Mouse (Mus musculus) layer of hippocampus, adult 2 months (tissue): ENCODE results near the gene Cldn14. TPM values are rescaled to one million over a fixed set of nuclear protein-coding genes. Genes with fewer than 3 reads are reported as not detected.
A peak's percentile ranks its signal among the peaks of the same experiment; 100 is the strongest.

Experiments used
- DNase-seq, 2 experiments: peaks; one replicate each; pipeline ENCODE4 v3.0.0; 2022; ENCODE audit warnings: low spot score in 2 of 2
- H3K27ac ChIP-seq: fragments of 200-600 bp; 2 replicates; pipeline ENCODE4 v1.8.1; 2022
- H3K4me3 ChIP-seq: fragments of 200-600 bp; 2 replicates; pipeline ENCODE4 v1.8.1; 2022; ENCODE audit warnings: mild to moderate bottlenecking
- CTCF ChIP-seq: fragments of 200-600 bp; conservative IDR thresholded peaks from 2 replicates; pipeline ENCODE4 v1.8.1; 2022; ENCODE audit warnings: antibody characterized with exemption, mild to moderate bottlenecking, moderate library complexity
- long read RNA-seq, 2 experiments: library from polyadenylated mRNA; stranded (forward); transcript quantifications; one replicate each; pipeline ENCODE4 v2.0.0; 2021; ENCODE audit warnings: borderline mapping rate in 2 of 2
- total RNA-seq, 2 experiments: library from RNA; stranded (reverse); gene quantifications; 2 replicates each; pipeline ENCODE4 v1.2.3; 2021

Gene Cldn14
- under 1 TPM; 0.92 to 0.98 TPM for total RNA-seq
- long read RNA-seq, experiment 1, partial matches to known transcripts = 0 of 1 reads
- long read RNA-seq, experiment 1, other reads (novel, unspliced or antisense) = 1 of 1 reads
- long read RNA-seq, experiment 2, partial matches to known transcripts = 0 of 1 reads
- long read RNA-seq, experiment 2, other reads (novel, unspliced or antisense) = 0 of 1 reads

GRCm38 (mm10) chr16:94008737-94009136 is at the start of gene Cldn14:
Gene Cldn14 (minus strand): TSS chr16:94008837.
- TF ChIP-seq CTCF = no peak
- no peak within 1 kb of the TSS for H3K4me3 ChIP-seq

GRCm38 (mm10) chr16:94055576-94055975 is 46.9 kb upstream of the Cldn14 start:
- peak; percentile 23 for TF ChIP-seq CTCF
- no peak for DNase-seq
- H3K4me3 ChIP-seq = no peak overlapping the region
- H3K27ac ChIP-seq = no peak overlapping the region

More at GRCm38 (mm10) chr16:94008737-94009136, at the start of gene Cldn14:
- no peak within 1 kb of the TSS for H3K27ac ChIP-seq
- no peak for DNase-seq

GRCm38 (mm10) chr16:94055176-94055575 is 46.5 kb upstream of the Cldn14 start:
- no peak overlapping the region for H3K27ac ChIP-seq
- no peak for DNase-seq
- H3K4me3 ChIP-seq = no peak overlapping the region
- TF ChIP-seq CTCF = no peak

GRCm38 (mm10) chr16:94050368-94050767 is 41.7 kb upstream of the Cldn14 start:
- Histone ChIP-seq H3K27ac (no peak overlapping the region), H3K4me3 (no peak overlapping the region)
- no peak for DNase-seq
- no peak for TF ChIP-seq CTCF

- peak; percentile 65 for TF ChIP-seq CTCF
- H3K27ac ChIP-seq = no peak overlapping the region
- peak; percentile 40 for DNase-seq
- H3K4me3 ChIP-seq = no peak overlapping the region
Measured at GRCm38 (mm10) chr16:94044996-94045395, 36.4 kb upstream of the Cldn14 start.

- no peak for TF ChIP-seq CTCF
- Histone ChIP-seq H3K4me3 (no peak overlapping the region), H3K27ac (no peak overlapping the region)
- DNase-seq = no peak
Measured at GRCm38 (mm10) chr16:94043797-94044196, 35.2 kb upstream of the Cldn14 start.

GRCm38 (mm10) chr16:94041065-94041712 is 32.6 kb upstream of the Cldn14 start:
- no peak for DNase-seq
- Histone ChIP-seq H3K27ac (no peak overlapping the region), H3K4me3 (no peak overlapping the region)
- no peak for TF ChIP-seq CTCF

GRCm38 (mm10) chr16:94040485-94040884 is 31.8 kb upstream of the Cldn14 start:
- Histone ChIP-seq H3K4me3 (no peak overlapping the region), H3K27ac (no peak overlapping the region)
- TF ChIP-seq CTCF = no peak
- no peak for DNase-seq

GRCm38 (mm10) chr16:94038986-94039341 is 30.3 kb upstream of the Cldn14 start:
- Histone ChIP-seq H3K27ac (no peak overlapping the region), H3K4me3 (no peak overlapping the region)
- TF ChIP-seq CTCF = no peak
- no peak for DNase-seq

- peak; percentile 86 for TF ChIP-seq CTCF
- H3K27ac ChIP-seq = no peak overlapping the region
- DNase-seq = peak; percentile 16 to 61
- no peak overlapping the region for H3K4me3 ChIP-seq
Measured at GRCm38 (mm10) chr16:94038272-94038985, 29.8 kb upstream of the Cldn14 start.

- H3K27ac ChIP-seq = no peak overlapping the region
- no peak overlapping the region for H3K4me3 ChIP-seq
- DNase-seq = no peak
- no peak for TF ChIP-seq CTCF
Measured at GRCm38 (mm10) chr16:94037280-94037679, 28.6 kb upstream of the Cldn14 start.

GRCm38 (mm10) chr16:94034152-94034551 is 25.5 kb upstream of the Cldn14 start:
- no peak for TF ChIP-seq CTCF
- DNase-seq = no peak
- no peak overlapping the region for H3K4me3 ChIP-seq
- no peak overlapping the region for H3K27ac ChIP-seq

GRCm38 (mm10) chr16:94032270-94032669 is 23.6 kb upstream of the Cldn14 start:
- TF ChIP-seq CTCF = no peak
- H3K4me3 ChIP-seq = no peak overlapping the region
- no peak overlapping the region for H3K27ac ChIP-seq
- no peak for DNase-seq
